Mouse (Mus musculus): ENCODE results near the gene Efhd1. TPM values are rescaled to one million over a fixed set of nuclear protein-coding genes. Genes with fewer than 3 reads are reported as not detected.

The Efhd1 gene
- polyA plus RNA-seq, 1 experiment, result not detected

GRCm38 (mm10) chr1:87321071-87321470 lies 56.9 kb downstream of the Efhd1 start:
- no peak overlapping the region for H3K4me3 ChIP-seq (ENCODE audit: insufficient read depth, low read length)
- no peaks in the 10 kb centered on the region for H3K4me1 ChIP-seq (ENCODE audit: control insufficient read depth, insufficient read depth, low read length)
- no peak for TF ChIP-seq CTCF (IDR thresholded peaks at IDR 0.05; ENCODE audit: low read depth, low read length)
- TF ChIP-seq POLR2A (IDR thresholded peaks at IDR 0.05; ENCODE audit: borderline replicate concordance, low read depth, low read length), result no peak
- no peak overlapping the region for H3K27ac ChIP-seq (ENCODE audit: insufficient read depth, low read depth, low read length)

GRCm38 (mm10) chr1:87322778-87323177 lies 58.6 kb downstream of the Efhd1 start:
- H3K4me1 ChIP-seq (ENCODE audit: control insufficient read depth, insufficient read depth, low read length), result peaks cover 3% of the 10 kb centered on the region
- H3K27ac ChIP-seq (ENCODE audit: insufficient read depth, low read depth, low read length), result no peak overlapping the region
- H3K4me3 ChIP-seq (ENCODE audit: insufficient read depth, low read length), result no peak overlapping the region
- no peak for TF ChIP-seq POLR2A (IDR thresholded peaks at IDR 0.05; ENCODE audit: borderline replicate concordance, low read depth, low read length)
- no peak for TF ChIP-seq CTCF (IDR thresholded peaks at IDR 0.05; ENCODE audit: low read depth, low read length)

GRCm38 (mm10) chr1:87324649-87325048 lies 60.5 kb downstream of the Efhd1 start:
- Histone ChIP-seq H3K4me1 (ENCODE audit: control insufficient read depth, insufficient read depth, low read length) (peaks cover 4% of the 10 kb centered on the region), H3K4me3 (ENCODE audit: insufficient read depth, low read length) (no peak overlapping the region), H3K27ac (ENCODE audit: insufficient read depth, low read depth, low read length) (no peak overlapping the region)
- TF ChIP-seq CTCF (IDR thresholded peaks at IDR 0.05; ENCODE audit: low read depth, low read length) (no peak), POLR2A (IDR thresholded peaks at IDR 0.05; ENCODE audit: borderline replicate concordance, low read depth, low read length) (no peak)

- Histone ChIP-seq H3K4me3 (ENCODE audit: insufficient read depth, low read length) (peak within 1 kb of the TSS; percentile 98), H3K4me1 (ENCODE audit: control insufficient read depth, insufficient read depth, low read length) (peaks cover 12% of the 10 kb centered on the region), H3K27ac (ENCODE audit: insufficient read depth, low read depth, low read length) (peak within 1 kb of the TSS; percentile 67)
- TF ChIP-seq POLR2A (IDR thresholded peaks at IDR 0.05; ENCODE audit: borderline replicate concordance, low read depth, low read length) (no peak), CTCF (IDR thresholded peaks at IDR 0.05; ENCODE audit: low read depth, low read length) (no peak)
These were observed 62.6 kb downstream of the Efhd1 start, which contains the start of gene Gigyf2 for GRCm38 (mm10) chr1:87326742-87327163. TSS of gene Gigyf2 (plus strand) at chr1:87326998.

GRCm38 (mm10) chr1:87327165-87327861 lies 63.1 kb downstream of the Efhd1 start:
- H3K27ac ChIP-seq (ENCODE audit: insufficient read depth, low read depth, low read length), result peak overlapping the region; percentile 67
- peaks cover 13% of the 10 kb centered on the region for H3K4me1 ChIP-seq (ENCODE audit: control insufficient read depth, insufficient read depth, low read length)
- TF ChIP-seq POLR2A (IDR thresholded peaks at IDR 0.05; ENCODE audit: borderline replicate concordance, low read depth, low read length), result no peak
- no peak for TF ChIP-seq CTCF (IDR thresholded peaks at IDR 0.05; ENCODE audit: low read depth, low read length)
- H3K4me3 ChIP-seq (ENCODE audit: insufficient read depth, low read length), result peak overlapping the region; percentile 98

- no peak overlapping the region for H3K27ac ChIP-seq (ENCODE audit: insufficient read depth, low read depth, low read length)
- H3K4me3 ChIP-seq (ENCODE audit: insufficient read depth, low read length), result no peak overlapping the region
- H3K4me1 ChIP-seq (ENCODE audit: control insufficient read depth, insufficient read depth, low read length), result peaks cover 9% of the 10 kb centered on the region; the same call in 1 of the 2 replicates
- TF ChIP-seq CTCF (IDR thresholded peaks at IDR 0.05; ENCODE audit: low read depth, low read length) (no peak), POLR2A (IDR thresholded peaks at IDR 0.05; ENCODE audit: borderline replicate concordance, low read depth, low read length) (no peak)
These were observed 67.6 kb downstream of the Efhd1 start for GRCm38 (mm10) chr1:87331774-87332173.

- no peak overlapping the region for H3K27ac ChIP-seq (ENCODE audit: insufficient read depth, low read depth, low read length)
- H3K4me3 ChIP-seq (ENCODE audit: insufficient read depth, low read length), result no peak overlapping the region
- TF ChIP-seq POLR2A (IDR thresholded peaks at IDR 0.05; ENCODE audit: borderline replicate concordance, low read depth, low read length) (no peak), CTCF (IDR thresholded peaks at IDR 0.05; ENCODE audit: low read depth, low read length) (no peak)
- H3K4me1 ChIP-seq (ENCODE audit: control insufficient read depth, insufficient read depth, low read length), result 0 out of 2 replicates have a peak, but pooled peaks cover 2% of the 10 kb centered on the region
These were observed 86.4 kb downstream of the Efhd1 start for GRCm38 (mm10) chr1:87350576-87350975.

GRCm38 (mm10) chr1:87360276-87360675 lies 96.1 kb downstream of the Efhd1 start:
- H3K27ac ChIP-seq (ENCODE audit: insufficient read depth, low read depth, low read length), result no peak overlapping the region
- TF ChIP-seq CTCF (IDR thresholded peaks at IDR 0.05; ENCODE audit: low read depth, low read length) (no peak), POLR2A (IDR thresholded peaks at IDR 0.05; ENCODE audit: borderline replicate concordance, low read depth, low read length) (no peak)
- H3K4me1 ChIP-seq (ENCODE audit: control insufficient read depth, insufficient read depth, low read length), result no peaks in the 10 kb centered on the region
- H3K4me3 ChIP-seq (ENCODE audit: insufficient read depth, low read length), result no peak overlapping the region

Other genes starting within 250 kb of the Efhd1 start
- gene Alppl2, start 174.4 kb upstream of the Efhd1 start, polyA plus RNA-seq (2012; ENCODE audit: insufficient read depth, insufficient read length, missing spikeins), result not detected in 2 replicates
- gene Alpi, start 162.8 kb upstream of the Efhd1 start, polyA plus RNA-seq (2012; ENCODE audit: insufficient read depth, insufficient read length, missing spikeins), result not detected in 2 replicates
- not detected in 2 replicates for gene Akp3, start 139.4 kb upstream of the Efhd1 start, polyA plus RNA-seq (2012; ENCODE audit: insufficient read depth, insufficient read length, missing spikeins)
- not detected in 2 replicates for gene Ecel1, start 107.8 kb upstream of the Efhd1 start, polyA plus RNA-seq (2012; ENCODE audit: insufficient read depth, insufficient read length, missing spikeins)
- gene Prss56, start 81.0 kb upstream of the Efhd1 start, polyA plus RNA-seq (2012; ENCODE audit: insufficient read depth, insufficient read length, missing spikeins), result not detected in 2 replicates
- not detected in 2 replicates for gene Chrnd, start 73.8 kb upstream of the Efhd1 start, polyA plus RNA-seq (2012; ENCODE audit: insufficient read depth, insufficient read length, missing spikeins)
- not detected in 2 replicates for gene Chrng, start 59.7 kb upstream of the Efhd1 start, polyA plus RNA-seq (2012; ENCODE audit: insufficient read depth, insufficient read length, missing spikeins)
- 97.9 and 99.5 TPM in 2 replicates for gene Eif4e2, start 50.4 kb upstream of the Efhd1 start, polyA plus RNA-seq (2012; ENCODE audit: insufficient read depth, insufficient read length, missing spikeins)
- 35.7 and 44.4 TPM in 2 replicates for gene Gigyf2, start 62.6 kb downstream of the Efhd1 start, polyA plus RNA-seq (2012; ENCODE audit: insufficient read depth, insufficient read length, missing spikeins)
- gene Kcnj13, start 130.4 kb downstream of the Efhd1 start, polyA plus RNA-seq (2012; ENCODE audit: insufficient read depth, insufficient read length, missing spikeins), result not detected in 2 replicates
- gene Snorc, start 205.9 kb downstream of the Efhd1 start, polyA plus RNA-seq (2012; ENCODE audit: insufficient read depth, insufficient read length, missing spikeins), result not detected in 2 replicates
- not detected in 2 replicates for gene Neu2, start 245.5 kb downstream of the Efhd1 start, polyA plus RNA-seq (2012; ENCODE audit: insufficient read depth, insufficient read length, missing spikeins)

Measured in bone marrow macrophage, adult 2 months (primary cell).